Mouse (Mus musculus): ENCODE data around the gene Atxn10. TPM values are rescaled to one million over a fixed set of nuclear protein-coding genes. Genes with fewer than 3 reads are reported as not detected.
A peak's percentile ranks its signal among the peaks of the same experiment; 100 is the strongest.

The Atxn10 gene
- polyA plus RNA-seq, 1 experiment from 2014 or later = 323 TPM

DNA sequence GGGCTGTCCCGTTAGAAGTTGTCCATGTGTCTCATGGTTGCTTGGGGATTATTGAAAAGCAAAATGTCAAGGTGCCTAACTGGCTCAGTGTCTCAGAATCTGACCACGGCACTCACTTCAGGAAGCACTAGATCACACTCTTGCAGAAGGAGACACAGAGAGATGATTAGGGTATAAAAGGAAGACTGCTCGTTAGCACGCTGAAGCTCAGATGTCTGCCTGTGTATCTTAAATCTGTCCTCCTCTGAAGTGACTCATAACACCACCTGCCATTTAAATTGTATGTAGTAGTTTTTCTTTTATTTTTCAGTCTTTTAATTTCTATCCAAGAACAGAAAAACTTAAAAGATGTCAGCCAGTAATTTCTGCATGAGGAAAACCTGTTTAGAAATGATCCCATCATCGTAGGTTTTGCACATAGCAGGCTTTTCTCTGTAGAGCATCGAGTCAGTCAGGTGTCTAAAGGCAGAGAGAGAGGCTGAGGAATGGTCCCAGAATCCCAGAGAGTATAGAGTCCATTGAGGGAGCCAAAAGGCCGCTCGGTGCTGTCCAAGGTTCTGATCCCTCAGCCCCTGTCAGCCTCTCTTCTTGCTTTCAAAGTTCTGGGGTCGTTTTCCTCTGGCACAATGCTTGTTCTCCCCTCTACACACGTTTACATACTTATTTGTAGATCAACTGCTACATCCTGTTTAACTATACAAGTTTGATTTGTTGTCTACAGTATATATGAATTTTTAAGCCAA lies 128.9 kb downstream of the Atxn10 start:
- no peak overlapping the region for H3K9ac ChIP-seq (ENCODE audit: low read length)
- H3K4me2 ChIP-seq (ENCODE audit: low read depth, low read length) = no peak overlapping the region
- WGBS = 59% methylated on average over 10 of the region's 10 CpGs
- H3K27ac ChIP-seq (ENCODE audit: low read length) = no peak overlapping the region
- no peak for ATAC-seq (ENCODE audit: low read depth)
- H3K9me3 ChIP-seq (ENCODE audit: control insufficient read depth, low read length) = no peaks in the 10 kb centered on the region
- no peaks in the 10 kb centered on the region for H3K27me3 ChIP-seq (ENCODE audit: control insufficient read depth, insufficient read depth, low read depth, low read length)
- H3K4me3 ChIP-seq (ENCODE audit: low read length) = no peak overlapping the region
- peaks cover 17% of the 10 kb centered on the region for H3K4me1 ChIP-seq (replicated peaks; ENCODE audit: control insufficient read depth, insufficient read depth, low read length)
- H3K36me3 ChIP-seq (ENCODE audit: control insufficient read depth, insufficient read depth, low read length) = peaks cover 26% of the 10 kb centered on the region

DNA sequence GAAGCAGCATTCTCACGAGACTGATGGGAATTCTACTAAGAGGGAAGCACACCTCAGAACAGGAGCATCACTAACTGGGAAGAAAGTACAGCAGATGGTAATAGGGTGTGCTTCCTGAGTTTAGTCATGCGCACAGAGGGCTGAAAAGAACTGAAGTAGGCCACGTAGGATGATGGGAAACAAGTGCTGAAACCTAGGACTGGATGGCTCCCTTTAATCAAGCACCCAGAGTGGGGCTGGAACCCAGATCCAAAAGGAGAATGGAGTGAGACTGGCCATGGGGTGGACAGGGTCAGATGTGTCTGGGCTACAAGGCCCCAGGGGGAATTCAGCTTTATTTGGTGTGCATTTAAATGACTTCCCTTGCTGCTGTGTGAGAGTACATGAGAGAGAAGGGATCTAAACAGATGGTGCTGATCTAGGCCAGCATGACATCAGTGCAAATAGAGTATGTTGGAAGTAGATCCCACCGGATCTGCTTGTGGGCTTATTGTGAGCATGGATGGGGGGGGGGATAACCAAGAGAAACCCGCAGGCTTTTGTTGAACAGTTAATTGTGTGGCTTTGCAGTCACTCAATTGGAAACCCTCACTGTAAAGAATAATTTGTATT lies 130.5 kb downstream of the Atxn10 start:
- H3K9me3 ChIP-seq (ENCODE audit: control insufficient read depth, low read length) = no peaks in the 10 kb centered on the region
- no peak for ATAC-seq (ENCODE audit: low read depth)
- no peak overlapping the region for H3K27ac ChIP-seq (ENCODE audit: low read length)
- no peak overlapping the region for H3K4me2 ChIP-seq (ENCODE audit: low read depth, low read length)
- peaks cover 26% of the 10 kb centered on the region for H3K36me3 ChIP-seq (ENCODE audit: control insufficient read depth, insufficient read depth, low read length)
- H3K4me1 ChIP-seq (replicated peaks; ENCODE audit: control insufficient read depth, insufficient read depth, low read length) = peaks cover 9% of the 10 kb centered on the region; the same call in 1 of the 2 replicates
- no peaks in the 10 kb centered on the region for H3K27me3 ChIP-seq (ENCODE audit: control insufficient read depth, insufficient read depth, low read depth, low read length)
- no peak overlapping the region for H3K4me3 ChIP-seq (ENCODE audit: low read length)
- WGBS = 88% methylated on average over 5 of the region's 5 CpGs
- no peak overlapping the region for H3K9ac ChIP-seq (ENCODE audit: low read length)

DNA sequence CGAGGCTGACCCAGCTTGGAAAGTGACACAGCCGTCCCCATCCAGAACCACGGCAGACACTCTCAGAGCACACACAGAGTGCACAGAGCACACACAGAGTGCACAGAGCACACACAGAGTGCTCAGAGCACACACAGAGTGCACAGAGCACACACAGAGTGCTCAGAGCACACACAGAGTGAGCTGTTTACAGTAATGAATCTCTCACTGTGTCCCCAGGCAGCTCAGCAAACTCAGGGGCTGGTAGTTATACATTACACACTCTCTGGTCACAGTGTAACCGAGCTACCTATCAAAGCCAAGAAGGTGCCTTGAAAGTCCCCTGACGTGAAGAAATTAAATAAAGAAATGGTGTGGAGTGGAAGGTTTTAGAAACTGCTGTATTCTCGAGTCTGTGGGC lies 133.4 kb downstream of the Atxn10 start:
- WGBS = 57% methylated on average over 6 of the region's 6 CpGs
- Histone ChIP-seq H3K4me3 (ENCODE audit: low read length) (no peak overlapping the region), H3K4me2 (ENCODE audit: low read depth, low read length) (no peak overlapping the region), H3K36me3 (ENCODE audit: control insufficient read depth, insufficient read depth, low read length) (peaks cover 19% of the 10 kb centered on the region), H3K27me3 (ENCODE audit: control insufficient read depth, insufficient read depth, low read depth, low read length) (no peaks in the 10 kb centered on the region), H3K9me3 (ENCODE audit: control insufficient read depth, low read length) (no peaks in the 10 kb centered on the region), H3K9ac (ENCODE audit: low read length) (no peak overlapping the region), H3K27ac (ENCODE audit: low read length) (no peak overlapping the region), H3K4me1 (replicated peaks; ENCODE audit: control insufficient read depth, insufficient read depth, low read length) (peaks cover 9% of the 10 kb centered on the region; the same call in 1 of the 2 replicates)
- no peak for ATAC-seq (ENCODE audit: low read depth)

DNA sequence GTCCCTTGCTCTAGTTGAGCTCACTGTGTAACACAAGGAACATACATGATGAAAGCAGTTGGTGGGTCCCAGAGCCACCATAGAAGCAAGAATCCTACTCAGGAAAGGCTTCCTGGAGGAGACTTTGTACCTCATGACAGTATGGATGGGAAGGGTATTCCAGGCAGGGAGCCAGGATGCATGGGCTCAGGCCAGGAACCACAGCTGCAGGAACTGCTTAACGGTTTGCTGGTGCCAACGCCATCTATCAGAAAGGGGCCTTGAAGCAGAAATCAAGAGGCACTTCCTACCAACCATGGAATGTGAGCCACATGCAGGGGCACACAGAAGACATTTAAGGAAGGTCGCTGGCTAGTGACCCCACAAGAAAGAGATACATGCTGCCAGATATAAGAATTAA lies 138.7 kb downstream of the Atxn10 start:
- Histone ChIP-seq H3K27ac (ENCODE audit: low read length) (no peak overlapping the region), H3K36me3 (ENCODE audit: control insufficient read depth, insufficient read depth, low read length) (no peaks in the 10 kb centered on the region), H3K4me3 (ENCODE audit: low read length) (no peak overlapping the region), H3K9ac (ENCODE audit: low read length) (no peak overlapping the region), H3K9me3 (ENCODE audit: control insufficient read depth, low read length) (no peaks in the 10 kb centered on the region), H3K4me1 (replicated peaks; ENCODE audit: control insufficient read depth, insufficient read depth, low read length) (peaks cover 9% of the 10 kb centered on the region), H3K4me2 (ENCODE audit: low read depth, low read length) (no peak overlapping the region), H3K27me3 (ENCODE audit: control insufficient read depth, insufficient read depth, low read depth, low read length) (no peaks in the 10 kb centered on the region)
- 43% methylated on average over 3 of the region's 3 CpGs for WGBS
- no peak for ATAC-seq (ENCODE audit: low read depth)

DNA sequence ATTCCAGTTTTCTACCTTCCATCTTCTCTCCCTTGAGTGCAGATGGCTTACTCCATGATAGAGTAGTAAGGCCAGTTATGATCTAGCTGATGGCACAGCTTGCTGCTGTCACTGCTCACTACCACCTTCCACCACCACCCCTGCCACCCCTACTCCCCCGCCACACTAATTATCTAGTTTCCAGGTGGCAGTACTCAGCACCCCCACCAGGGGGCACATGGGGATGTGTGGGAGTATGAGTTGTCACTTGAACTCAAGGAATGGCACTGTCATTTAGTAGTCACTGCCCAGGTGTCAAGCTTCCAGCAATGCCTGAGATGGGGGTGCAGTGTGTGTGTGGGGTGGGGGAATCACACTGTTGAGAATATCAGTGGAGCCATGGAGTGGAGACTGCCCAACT lies 141.5 kb downstream of the Atxn10 start:
- H3K4me2 ChIP-seq (ENCODE audit: low read depth, low read length) = no peak overlapping the region
- H3K9me3 ChIP-seq (ENCODE audit: control insufficient read depth, low read length) = no peaks in the 10 kb centered on the region
- no peak overlapping the region for H3K9ac ChIP-seq (ENCODE audit: low read length)
- H3K4me1 ChIP-seq (replicated peaks; ENCODE audit: control insufficient read depth, insufficient read depth, low read length) = peaks cover 17% of the 10 kb centered on the region
- H3K36me3 ChIP-seq (ENCODE audit: control insufficient read depth, insufficient read depth, low read length) = no peaks in the 10 kb centered on the region
- H3K4me3 ChIP-seq (ENCODE audit: low read length) = no peak overlapping the region
- 16% methylated on average over 1 of the region's 1 CpGs for WGBS
- no peak for ATAC-seq (ENCODE audit: low read depth)
- no peak overlapping the region for H3K27ac ChIP-seq (ENCODE audit: low read length)
- H3K27me3 ChIP-seq (ENCODE audit: control insufficient read depth, insufficient read depth, low read depth, low read length) = no peaks in the 10 kb centered on the region

DNA sequence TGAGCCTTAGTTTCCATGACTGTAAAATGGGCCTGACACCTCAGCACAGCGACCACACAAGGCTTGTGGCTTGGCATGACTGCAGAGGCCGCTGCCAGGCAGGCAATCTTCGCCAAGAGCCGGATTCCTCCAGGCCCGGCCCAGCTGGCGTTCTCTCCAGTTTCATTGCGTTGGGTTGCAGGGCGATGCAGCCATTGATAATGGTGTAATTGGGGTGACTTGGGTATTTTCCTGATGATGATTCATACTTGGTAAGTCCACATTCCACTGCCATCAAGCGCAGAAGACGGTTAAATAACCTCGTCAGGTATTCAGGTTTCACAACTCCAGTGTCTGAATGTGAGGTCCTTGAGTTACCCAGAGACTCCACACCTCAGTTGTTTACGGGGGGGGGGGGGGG lies 143.3 kb downstream of the Atxn10 start:
- Histone ChIP-seq H3K4me2 (ENCODE audit: low read depth, low read length) (no peak overlapping the region), H3K4me3 (ENCODE audit: low read length) (no peak overlapping the region), H3K9me3 (ENCODE audit: control insufficient read depth, low read length) (no peaks in the 10 kb centered on the region), H3K9ac (ENCODE audit: low read length) (no peak overlapping the region), H3K27ac (ENCODE audit: low read length) (peak overlapping the region; percentile 70), H3K36me3 (ENCODE audit: control insufficient read depth, insufficient read depth, low read length) (no peaks in the 10 kb centered on the region), H3K27me3 (ENCODE audit: control insufficient read depth, insufficient read depth, low read depth, low read length) (no peaks in the 10 kb centered on the region), H3K4me1 (replicated peaks; ENCODE audit: control insufficient read depth, insufficient read depth, low read length) (peaks cover 17% of the 10 kb centered on the region)
- peak; percentile 29; the same call in 1 of the 2 replicates for ATAC-seq (ENCODE audit: low read depth)
- 62% methylated on average over 12 of the region's 12 CpGs for WGBS

DNA sequence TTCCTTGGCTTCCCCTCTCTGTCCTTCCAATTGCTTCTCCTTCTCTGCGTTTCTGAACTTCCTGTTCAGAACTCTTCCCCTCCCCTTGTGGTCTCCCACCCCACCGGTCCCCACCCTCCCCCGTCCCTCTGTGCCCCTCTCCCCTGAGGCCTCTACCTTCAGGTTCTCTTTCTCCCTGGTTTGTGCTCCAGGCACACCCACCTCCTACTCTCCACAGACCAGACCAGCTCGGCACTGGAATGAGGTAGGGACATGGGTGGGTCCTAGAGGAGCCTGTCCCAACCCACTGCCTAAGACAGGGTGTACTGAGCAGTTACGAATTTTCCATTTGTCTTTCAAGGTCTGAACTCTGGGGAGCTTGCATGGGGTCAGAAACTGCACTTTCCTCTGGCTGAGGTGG lies 143.9 kb downstream of the Atxn10 start:
- peak overlapping the region; percentile 70 for H3K27ac ChIP-seq (ENCODE audit: low read length)
- H3K27me3 ChIP-seq (ENCODE audit: control insufficient read depth, insufficient read depth, low read depth, low read length) = no peaks in the 10 kb centered on the region
- 32% methylated on average over 5 of the region's 5 CpGs for WGBS
- no peak overlapping the region for H3K4me3 ChIP-seq (ENCODE audit: low read length)
- no peak overlapping the region for H3K9ac ChIP-seq (ENCODE audit: low read length)
- ATAC-seq (ENCODE audit: low read depth) = peak; percentile 67
- no peaks in the 10 kb centered on the region for H3K9me3 ChIP-seq (ENCODE audit: control insufficient read depth, low read length)
- no peak overlapping the region for H3K4me2 ChIP-seq (ENCODE audit: low read depth, low read length)
- no peaks in the 10 kb centered on the region for H3K36me3 ChIP-seq (ENCODE audit: control insufficient read depth, insufficient read depth, low read length)
- peaks cover 13% of the 10 kb centered on the region for H3K4me1 ChIP-seq (replicated peaks; ENCODE audit: control insufficient read depth, insufficient read depth, low read length)

DNA sequence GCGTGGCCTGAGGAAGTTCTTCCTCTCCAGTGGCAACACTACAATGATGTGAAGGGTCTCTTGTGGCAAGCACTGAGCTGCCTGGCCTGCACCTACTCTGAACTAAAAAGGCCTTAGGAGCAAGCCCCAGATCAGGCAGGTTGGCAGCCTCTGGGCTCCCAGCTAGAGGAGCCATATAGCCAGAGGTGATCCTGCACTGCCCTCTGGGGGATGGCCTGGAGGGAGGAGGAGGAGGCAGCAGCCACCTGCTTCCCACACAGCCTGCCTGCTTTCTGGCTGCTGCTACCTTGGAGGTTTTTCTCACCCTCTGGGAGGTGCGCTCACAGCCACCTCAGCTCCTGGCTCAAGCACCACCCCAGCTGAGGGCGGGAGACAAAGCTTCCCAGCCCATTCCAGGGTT lies 144.6 kb downstream of the Atxn10 start:
- Histone ChIP-seq H3K4me1 (replicated peaks; ENCODE audit: control insufficient read depth, insufficient read depth, low read length) (peaks cover 13% of the 10 kb centered on the region), H3K4me2 (ENCODE audit: low read depth, low read length) (no peak overlapping the region), H3K27me3 (ENCODE audit: control insufficient read depth, insufficient read depth, low read depth, low read length) (no peaks in the 10 kb centered on the region), H3K36me3 (ENCODE audit: control insufficient read depth, insufficient read depth, low read length) (no peaks in the 10 kb centered on the region), H3K27ac (ENCODE audit: low read length) (peak overlapping the region; percentile 70), H3K9me3 (ENCODE audit: control insufficient read depth, low read length) (no peaks in the 10 kb centered on the region), H3K9ac (ENCODE audit: low read length) (no peak overlapping the region; the same call in 1 of the 2 replicates), H3K4me3 (ENCODE audit: low read length) (no peak overlapping the region)
- WGBS = 21% methylated on average over 3 of the region's 3 CpGs
- peak; percentile 61 for ATAC-seq (ENCODE audit: low read depth)

DNA sequence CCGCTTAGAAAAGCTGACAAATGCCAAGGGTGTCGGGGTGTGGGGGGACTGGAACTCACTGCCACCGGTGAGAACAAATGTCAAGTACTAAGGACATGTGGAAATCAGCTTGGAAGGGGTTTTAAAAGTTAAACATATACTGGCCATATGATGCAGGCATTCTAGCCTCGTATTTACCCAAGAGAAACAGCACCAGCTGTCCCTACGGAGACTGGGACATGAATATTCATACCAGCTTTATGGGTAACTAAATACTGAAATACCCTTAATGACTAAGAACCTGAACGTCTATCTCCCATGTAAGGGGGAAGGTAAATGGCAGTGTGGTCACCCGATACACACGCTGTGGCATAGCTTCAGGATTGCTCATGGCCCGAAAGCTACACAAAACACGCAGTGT lies 152.9 kb downstream of the Atxn10 start:
- ATAC-seq (ENCODE audit: low read depth) = no peak
- no peak overlapping the region for H3K4me2 ChIP-seq (ENCODE audit: low read depth, low read length)
- 77% methylated on average over 10 of the region's 10 CpGs for WGBS
- H3K27me3 ChIP-seq (ENCODE audit: control insufficient read depth, insufficient read depth, low read depth, low read length) = no peaks in the 10 kb centered on the region
- no peak overlapping the region for H3K4me3 ChIP-seq (ENCODE audit: low read length)
- H3K9ac ChIP-seq (ENCODE audit: low read length) = no peak overlapping the region
- no peaks in the 10 kb centered on the region for H3K9me3 ChIP-seq (ENCODE audit: control insufficient read depth, low read length)
- H3K27ac ChIP-seq (ENCODE audit: low read length) = no peak overlapping the region
- H3K36me3 ChIP-seq (ENCODE audit: control insufficient read depth, insufficient read depth, low read length) = no peaks in the 10 kb centered on the region
- no peaks in the 10 kb centered on the region for H3K4me1 ChIP-seq (replicated peaks; ENCODE audit: control insufficient read depth, insufficient read depth, low read length)

Measured in lung, embryonic 16.5 days (tissue).